Mouse (Mus musculus) cortical plate, adult 2 months (tissue): ENCODE data around the gene Selenof. TPM values are rescaled to one million over a fixed set of nuclear protein-coding genes. Genes with fewer than 3 reads are reported as not detected.
A peak's percentile ranks its signal among the peaks of the same experiment; 100 is the strongest.

ENCODE experiments used
- H3K27ac ChIP-seq: fragments of 200-500 bp; 2 replicates; pipeline ENCODE4 v1.5.1; 2012; ENCODE audit warnings: low read length, control low read depth, inconsistent platforms; ENCODE audit not compliant: insufficient read depth
- H3K4me1 ChIP-seq: fragments of 200-500 bp; 2 replicates; pipeline ENCODE4 v1.6.1; 2011; ENCODE audit warnings: low read length; ENCODE audit not compliant: control insufficient read depth, insufficient read depth
- H3K4me3 ChIP-seq: fragments of 200-500 bp; 2 replicates; pipeline ENCODE4 v1.5.1; 2011; ENCODE audit warnings: mild to moderate bottlenecking, low read length, control low read depth; ENCODE audit not compliant: insufficient read depth
- CTCF ChIP-seq: fragments of 200-500 bp; IDR thresholded peaks from 2 replicates; pipeline ENCODE4 v1.5.1; 2011; ENCODE audit warnings: mild to moderate bottlenecking, control low read depth, low read length; ENCODE audit not compliant: insufficient read depth; ENCODE audit errors: extremely low read depth
- POLR2A ChIP-seq: fragments of 200-500 bp; IDR thresholded peaks from 2 replicates; pipeline ENCODE4 v1.6.1; 2011; ENCODE audit warnings: mild to moderate bottlenecking, low read length, control low read depth; ENCODE audit not compliant: insufficient read depth; ENCODE audit errors: extremely low read depth
- polyA plus RNA-seq: library from polyadenylated mRNA; depleted of rRNA; stranded (reverse); fragments of >200 nt; gene quantifications from 2 replicates; pipeline ENCODE4 v1.2.3, GENCODE M21; 2012; rRNA removed

Gene Selenof
- polyA plus RNA-seq, 1 experiment = 279 TPM

- H3K27ac ChIP-seq = no peak overlapping the region
- no peaks in the 10 kb centered on the region for H3K4me1 ChIP-seq
- TF ChIP-seq POLR2A = no peak
- no peak for TF ChIP-seq CTCF
- no peak overlapping the region for H3K4me3 ChIP-seq
Observed at GRCm38 (mm10) chr3:144638110-144638509, 68.0 kb downstream of the Selenof start.

GRCm38 (mm10) chr3:144639387-144639786, 69.3 kb downstream of the Selenof start:
- no peak overlapping the region for H3K4me3 ChIP-seq
- H3K4me1 ChIP-seq = no peaks in the 10 kb centered on the region
- H3K27ac ChIP-seq = no peak overlapping the region
- TF ChIP-seq POLR2A (no peak), CTCF (no peak)

DNA sequence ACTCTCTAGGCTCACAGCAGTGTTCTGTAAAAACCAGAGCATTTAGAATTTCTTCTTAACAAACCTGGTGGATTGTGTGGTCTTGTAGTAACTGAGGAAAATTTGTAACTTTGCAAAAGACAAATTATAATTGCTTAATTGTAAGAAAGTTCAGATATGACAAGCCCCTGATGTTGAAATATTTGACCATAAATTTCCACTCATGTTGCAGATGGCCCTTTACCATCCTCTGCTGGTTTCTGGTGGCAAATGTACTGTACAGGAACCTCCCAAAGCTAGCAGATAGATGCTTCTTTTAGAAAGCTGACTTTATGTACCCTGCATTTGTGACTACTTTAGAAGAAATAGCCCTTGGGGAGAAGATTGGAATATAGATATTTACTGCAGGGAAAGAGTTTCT, 69.9 kb downstream of the Selenof start:
- Histone ChIP-seq H3K4me1 (no peaks in the 10 kb centered on the region), H3K4me3 (no peak overlapping the region), H3K27ac (no peak overlapping the region)
- TF ChIP-seq POLR2A (no peak), CTCF (no peak)

DNA sequence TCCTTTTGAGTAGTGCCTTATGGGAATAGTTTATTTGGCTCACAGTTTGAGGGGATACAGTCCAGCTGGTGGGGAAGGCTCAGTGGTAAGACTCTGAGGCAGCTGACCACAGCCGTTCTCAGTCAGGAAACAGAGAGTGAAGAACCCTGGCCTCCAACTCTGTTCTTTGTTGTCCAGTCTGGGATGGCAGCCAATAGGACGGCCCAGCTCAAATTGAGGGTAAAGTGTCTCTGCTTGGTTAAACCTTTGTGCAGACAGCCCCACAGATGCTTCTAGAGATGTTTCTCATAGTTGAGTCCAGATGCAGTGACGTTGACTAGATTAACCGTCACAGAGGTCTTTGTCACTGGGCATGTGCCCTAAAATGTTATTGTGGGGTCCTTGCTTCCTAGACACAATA, 72.0 kb downstream of the Selenof start:
- Histone ChIP-seq H3K4me1 (no peaks in the 10 kb centered on the region), H3K4me3 (no peak overlapping the region), H3K27ac (no peak overlapping the region)
- TF ChIP-seq CTCF = no peak

GRCm38 (mm10) chr3:144643301-144643871, 73.3 kb downstream of the Selenof start:
- Histone ChIP-seq H3K4me3 (no peak overlapping the region), H3K4me1 (no peaks in the 10 kb centered on the region), H3K27ac (0 out of 2 replicates have a peak overlapping the region, but pooled peaks have one; percentile 10)
- TF ChIP-seq POLR2A (no peak), CTCF (no peak)

- Histone ChIP-seq H3K4me3 (no peak overlapping the region), H3K27ac (no peak overlapping the region), H3K4me1 (no peaks in the 10 kb centered on the region)
- no peak for TF ChIP-seq POLR2A
- no peak for TF ChIP-seq CTCF
Observed at GRCm38 (mm10) chr3:144644202-144644601, 74.1 kb downstream of the Selenof start.

Other genes starting within 250 kb of the Selenof start
- 26.4 and 27.5 TPM in 2 replicates for gene Hs2st1, start 123 bp upstream of the Selenof start, polyA plus RNA-seq
- gene Sh3glb1, start 150.0 kb downstream of the Selenof start, polyA plus RNA-seq = 25.8 and 27.3 TPM in 2 replicates
- gene Clca3a1, start 190.7 kb downstream of the Selenof start, polyA plus RNA-seq = 0.33 and 0.40 TPM in 2 replicates
- gene Clca3a2, start 249.2 kb downstream of the Selenof start, polyA plus RNA-seq = 0.08 and 0.15 TPM in 2 replicates